Mouse (Mus musculus) heart, embryonic 10.5 days (tissue): ENCODE results near the gene Gm20388. TPM values are rescaled to one million over a fixed set of nuclear protein-coding genes. Genes with fewer than 3 reads are reported as not detected.

Source experiments
- DNase-seq: peaks from one replicate; pipeline ENCODE4 v3.0.0-alpha.2; 2017; ENCODE audit warnings: low spot score
- H3K27ac ChIP-seq: fragments of 300-500 bp; sonication (generic); 2 replicates; pipeline ENCODE4 v1.5.1; 2016; ENCODE audit warnings: mild to moderate bottlenecking
- H3K27me3 ChIP-seq: fragments of 300-500 bp; sonication (generic); 2 replicates; pipeline ENCODE4 v1.6.1; 2016; ENCODE audit warnings: mild to moderate bottlenecking; ENCODE audit not compliant: poor library complexity, insufficient read depth, severe bottlenecking
- H3K36me3 ChIP-seq: fragments of 300-500 bp; sonication (generic); 2 replicates; pipeline ENCODE4 v1.6.1; 2016; ENCODE audit warnings: mild to moderate bottlenecking, moderate library complexity
- H3K4me1 ChIP-seq: fragments of 300-500 bp; sonication (generic); 2 replicates; pipeline ENCODE4 v1.6.1; 2016; ENCODE audit warnings: mild to moderate bottlenecking
- H3K4me3 ChIP-seq: fragments of 300-500 bp; sonication (generic); 2 replicates; pipeline ENCODE4 v1.5.1; 2016; ENCODE audit warnings: mild to moderate bottlenecking, moderate library complexity
- H3K9me3 ChIP-seq: fragments of 300-500 bp; sonication (generic); 2 replicates; pipeline ENCODE4 v1.6.1; 2016; ENCODE audit warnings: mild to moderate bottlenecking, moderate library complexity
- WGBS: fragments of 180-500 bp; shearing (Covaris S2); methylation state at CpG from one replicate; pipeline ENCODE4 v1.1.7; 2016; 5-methylcytosine and 5-hydroxymethylcytosine counted together
- polyA plus RNA-seq: library from polyadenylated mRNA; unstranded; fragments of >200 nt; fragmentation: Nextera tagmentation; extraction: Ambion mirVana; gene quantifications from 2 replicates; pipeline ENCODE4 v1.2.1, GENCODE M21; 2016

Gm20388 gene
- polyA plus RNA-seq, 1 experiment from 2014 or later = 4.5 TPM

DNA sequence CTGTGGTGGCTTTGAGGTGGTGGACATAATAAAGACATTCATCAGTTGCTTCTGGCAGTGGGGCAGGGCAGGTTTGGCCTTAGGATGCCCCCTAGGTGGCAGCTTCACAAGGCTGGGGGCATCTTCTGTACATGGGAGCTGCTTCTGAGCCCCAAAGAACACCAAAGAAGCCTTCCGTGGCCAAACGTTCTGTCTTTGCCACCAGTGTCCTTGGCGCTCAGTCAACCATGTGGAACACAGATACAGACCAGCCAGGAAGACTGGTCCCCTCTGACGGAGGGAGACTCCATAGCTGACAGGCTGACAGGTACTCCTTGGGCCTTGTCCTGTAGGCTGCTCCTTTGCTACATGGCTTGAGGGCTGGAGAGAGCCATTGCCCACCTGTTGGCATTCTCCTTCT is 362.8 kb downstream of the Gm20388 start:
- Histone ChIP-seq H3K36me3 (no peaks in the 10 kb centered on the region), H3K27ac (peak overlapping the region; percentile 18; the same call in 1 of the 2 replicates), H3K27me3 (peaks cover 19% of the 10 kb centered on the region; the same call in 1 of the 2 replicates), H3K9me3 (no peaks in the 10 kb centered on the region), H3K4me1 (peaks cover 71% of the 10 kb centered on the region), H3K4me3 (no peak overlapping the region)
- DNase-seq = no peak
- WGBS = 84% methylated on average over 4 of the region's 4 CpGs

DNA sequence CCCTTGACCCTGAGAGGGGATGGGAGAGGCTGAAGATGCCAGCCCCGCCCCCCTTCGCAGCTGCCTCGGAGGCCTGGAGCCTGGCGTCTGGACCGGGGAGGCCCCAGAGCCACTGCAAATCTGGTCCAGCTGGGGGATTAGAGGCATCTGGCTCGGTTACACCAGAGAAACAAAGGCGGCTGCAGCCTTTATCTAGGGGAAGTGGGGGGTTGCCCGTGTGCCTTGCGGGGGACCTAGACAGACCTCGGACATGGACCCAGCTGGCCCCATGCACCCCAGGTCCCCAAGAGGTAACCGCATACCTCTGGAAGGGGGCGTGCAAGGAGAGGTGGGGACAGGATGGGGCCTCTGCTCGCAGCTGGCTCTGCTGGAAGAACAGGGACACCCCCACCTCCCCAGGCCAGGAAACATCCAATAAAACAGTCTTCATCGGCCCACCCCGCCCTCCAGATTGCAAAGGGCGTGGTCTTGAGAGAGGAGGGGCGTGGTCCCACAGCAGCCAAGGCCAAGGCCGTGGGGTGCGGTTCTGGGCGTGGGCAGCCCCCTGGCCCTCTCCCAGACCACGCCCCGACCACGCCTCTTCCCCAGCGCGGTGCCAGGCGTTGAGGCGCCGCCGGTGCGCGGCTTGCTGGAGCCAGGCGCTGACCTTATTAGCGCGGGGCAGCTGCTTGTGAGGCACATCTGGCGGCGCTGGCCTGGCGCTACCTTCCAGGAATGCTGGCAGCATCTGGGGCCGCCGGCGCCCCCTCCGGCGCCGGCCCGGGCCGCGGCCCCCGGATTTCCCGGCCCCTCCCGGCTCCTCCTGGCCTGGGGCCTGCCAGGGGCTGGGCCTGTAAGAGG is 365.6 kb downstream of the Gm20388 start:
- H3K27me3 ChIP-seq = peaks cover 22% of the 10 kb centered on the region; the same call in 1 of the 2 replicates
- DNase-seq = peak; percentile 97
- under 1% methylated on average over 49 of the region's 49 CpGs for WGBS
- peak overlapping the region; percentile 59 for H3K4me3 ChIP-seq
- H3K4me1 ChIP-seq = peaks cover 78% of the 10 kb centered on the region
- no peaks in the 10 kb centered on the region for H3K9me3 ChIP-seq
- no peaks in the 10 kb centered on the region for H3K36me3 ChIP-seq
- peak overlapping the region; percentile 89 for H3K27ac ChIP-seq

GRCm38 (mm10) chr8:120276891-120277426 is 366.3 kb downstream of the Gm20388 start:
- H3K27ac ChIP-seq = peak overlapping the region; percentile 89
- H3K36me3 ChIP-seq = no peaks in the 10 kb centered on the region
- peaks cover 81% of the 10 kb centered on the region for H3K4me1 ChIP-seq
- 4% methylated on average over 16 of the region's 16 CpGs for WGBS
- peaks cover 22% of the 10 kb centered on the region; the same call in 1 of the 2 replicates for H3K27me3 ChIP-seq
- peak overlapping the region; percentile 59 for H3K4me3 ChIP-seq
- H3K9me3 ChIP-seq = no peaks in the 10 kb centered on the region
- DNase-seq = no peak

- peaks cover 21% of the 10 kb centered on the region; the same call in 1 of the 2 replicates for H3K27me3 ChIP-seq
- no peak overlapping the region for H3K4me3 ChIP-seq
- no peaks in the 10 kb centered on the region for H3K36me3 ChIP-seq
- H3K27ac ChIP-seq = peak overlapping the region; percentile 89
- H3K4me1 ChIP-seq = peaks cover 90% of the 10 kb centered on the region
- DNase-seq = no peak
- 60% methylated on average over 14 of the region's 14 CpGs for WGBS
- no peaks in the 10 kb centered on the region for H3K9me3 ChIP-seq
Observed at GRCm38 (mm10) chr8:120278009-120278408, 367.4 kb downstream of the Gm20388 start.

GRCm38 (mm10) chr8:120279418-120279817 is 368.8 kb downstream of the Gm20388 start:
- H3K9me3 ChIP-seq = no peaks in the 10 kb centered on the region
- H3K36me3 ChIP-seq = no peaks in the 10 kb centered on the region
- 75% methylated on average over 8 of the region's 8 CpGs for WGBS
- H3K27me3 ChIP-seq = peaks cover 18% of the 10 kb centered on the region; the same call in 1 of the 2 replicates
- peaks cover 91% of the 10 kb centered on the region for H3K4me1 ChIP-seq
- no peak for DNase-seq
- no peak overlapping the region for H3K4me3 ChIP-seq
- 0 out of 2 replicates have a peak overlapping the region, but pooled peaks have one; percentile 89 for H3K27ac ChIP-seq

GRCm38 (mm10) chr8:120281487-120281886 is 370.8 kb downstream of the Gm20388 start:
- Histone ChIP-seq H3K27me3 (peaks cover 18% of the 10 kb centered on the region; the same call in 1 of the 2 replicates), H3K9me3 (no peaks in the 10 kb centered on the region), H3K27ac (no peak overlapping the region; the same call in 1 of the 2 replicates), H3K36me3 (no peaks in the 10 kb centered on the region), H3K4me1 (peaks cover 92% of the 10 kb centered on the region), H3K4me3 (no peak overlapping the region)
- no peak for DNase-seq
- WGBS = 12% methylated on average over 4 of the region's 4 CpGs

- no peaks in the 10 kb centered on the region for H3K36me3 ChIP-seq
- peaks cover 85% of the 10 kb centered on the region for H3K4me1 ChIP-seq
- H3K9me3 ChIP-seq = no peaks in the 10 kb centered on the region
- H3K27me3 ChIP-seq = peaks cover 17% of the 10 kb centered on the region; the same call in 1 of the 2 replicates
- DNase-seq = no peak
- H3K27ac ChIP-seq = peak overlapping the region; percentile 66
- H3K4me3 ChIP-seq = no peak overlapping the region
- 38% methylated on average over 5 of the region's 5 CpGs for WGBS
Observed at GRCm38 (mm10) chr8:120282465-120282864, 371.8 kb downstream of the Gm20388 start.

GRCm38 (mm10) chr8:120284265-120284664 is 373.6 kb downstream of the Gm20388 start:
- H3K27ac ChIP-seq = peak overlapping the region; percentile 66
- 45% methylated on average over 9 of the region's 9 CpGs for WGBS
- H3K4me3 ChIP-seq = no peak overlapping the region
- peaks cover 85% of the 10 kb centered on the region for H3K4me1 ChIP-seq
- peaks cover 6% of the 10 kb centered on the region; the same call in 1 of the 2 replicates for H3K27me3 ChIP-seq
- no peaks in the 10 kb centered on the region for H3K36me3 ChIP-seq
- H3K9me3 ChIP-seq = no peaks in the 10 kb centered on the region
- no peak for DNase-seq

- DNase-seq = no peak
- WGBS = 43% methylated on average over 3 of the region's 3 CpGs
Observed at GRCm38 (mm10) chr8:120285033-120285432, 374.4 kb downstream of the Gm20388 start.

DNA sequence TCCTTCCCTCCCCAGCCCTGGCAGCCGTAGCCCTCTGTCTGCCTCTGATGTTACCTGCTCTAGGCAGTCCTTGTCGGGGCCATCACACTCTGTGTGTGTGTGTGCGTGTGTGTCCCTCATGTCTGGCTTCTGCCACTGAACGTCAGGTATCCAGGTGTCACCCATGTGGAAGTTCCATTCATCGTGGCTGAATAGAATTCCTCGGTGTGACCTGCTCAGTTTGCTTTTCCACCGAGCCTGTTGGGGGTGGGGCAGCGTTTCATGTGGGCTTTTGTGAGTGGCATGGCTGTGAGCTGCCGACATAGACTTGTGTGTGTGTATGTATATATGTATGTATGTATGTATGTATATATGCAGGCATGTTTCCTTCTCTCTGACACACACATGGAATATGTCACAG is 375.2 kb downstream of the Gm20388 start:
- Histone ChIP-seq H3K36me3 (no peaks in the 10 kb centered on the region), H3K9me3 (no peaks in the 10 kb centered on the region), H3K27ac (no peak overlapping the region), H3K4me3 (no peak overlapping the region), H3K4me1 (peaks cover 90% of the 10 kb centered on the region), H3K27me3 (peaks cover 6% of the 10 kb centered on the region; the same call in 1 of the 2 replicates)
- no peak for DNase-seq
- 85% methylated on average over 9 of the region's 9 CpGs for WGBS

More at GRCm38 (mm10) chr8:120285033-120285432, 374.4 kb downstream of the Gm20388 start:
- H3K9me3 ChIP-seq = no peaks in the 10 kb centered on the region
- H3K36me3 ChIP-seq = no peaks in the 10 kb centered on the region
- H3K4me3 ChIP-seq = no peak overlapping the region
- H3K4me1 ChIP-seq = peaks cover 90% of the 10 kb centered on the region
- H3K27ac ChIP-seq = peak overlapping the region; percentile 66
- H3K27me3 ChIP-seq = peaks cover 6% of the 10 kb centered on the region; the same call in 1 of the 2 replicates

DNA sequence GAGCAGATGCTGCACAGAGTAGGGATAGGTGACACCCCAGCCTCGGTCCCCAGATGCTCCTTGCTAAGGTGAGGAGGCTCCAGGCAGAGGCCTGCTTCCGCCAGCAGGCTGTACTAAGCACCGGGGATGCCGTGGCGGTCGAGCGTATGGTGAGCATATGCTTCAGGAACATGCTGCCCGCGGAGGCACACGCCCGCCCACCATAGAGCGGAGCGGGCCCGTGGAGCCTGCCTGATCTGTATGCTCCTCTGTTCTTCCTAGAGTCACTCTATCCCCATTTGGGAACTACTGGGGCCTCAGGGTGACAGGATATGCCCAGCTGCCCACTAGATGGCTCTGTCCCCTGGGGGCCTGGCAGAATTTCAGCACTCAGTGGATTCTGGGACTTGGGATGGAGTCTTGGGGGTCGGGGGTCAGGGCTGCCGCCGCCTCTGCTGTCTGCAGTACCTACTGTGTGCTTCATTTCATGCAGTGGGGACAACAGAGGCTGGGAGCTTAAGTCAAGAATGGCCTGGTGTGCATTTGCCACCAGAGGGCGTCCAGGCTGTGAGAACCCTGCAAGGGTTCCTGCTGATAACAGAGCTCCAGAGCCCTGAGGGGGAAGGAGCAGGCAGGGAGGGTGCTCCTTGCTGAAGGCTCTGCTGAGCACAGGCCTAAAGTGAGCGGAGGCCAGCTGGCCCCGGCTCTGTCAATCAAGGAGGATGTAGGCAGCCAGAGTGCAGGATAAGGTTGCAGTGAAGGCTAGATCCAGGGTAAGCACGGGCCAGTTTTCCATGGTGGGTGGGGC is 377.7 kb downstream of the Gm20388 start:
- peaks cover 5% of the 10 kb centered on the region; the same call in 1 of the 2 replicates for H3K27me3 ChIP-seq
- H3K4me3 ChIP-seq = no peak overlapping the region; the same call in 1 of the 2 replicates
- WGBS = 38% methylated on average over 21 of the region's 21 CpGs
- no peaks in the 10 kb centered on the region for H3K36me3 ChIP-seq
- H3K4me1 ChIP-seq = peaks cover 91% of the 10 kb centered on the region
- no peaks in the 10 kb centered on the region for H3K9me3 ChIP-seq
- H3K27ac ChIP-seq = peak overlapping the region; percentile 87
- peak; percentile 93 for DNase-seq

- no peaks in the 10 kb centered on the region for H3K9me3 ChIP-seq
- no peaks in the 10 kb centered on the region for H3K36me3 ChIP-seq
- H3K4me3 ChIP-seq = no peak overlapping the region
- H3K4me1 ChIP-seq = peaks cover 91% of the 10 kb centered on the region
- 73% methylated on average over 7 of the region's 7 CpGs for whole genome bisulfite sequencing
- DNase-seq = no peak
- no peaks in the 10 kb centered on the region for H3K27me3 ChIP-seq
- H3K27ac ChIP-seq = peak overlapping the region; percentile 87
Observed at GRCm38 (mm10) chr8:120289191-120289590, 378.6 kb downstream of the Gm20388 start.
